Mouse (Mus musculus) embryonic facial prominence, embryonic 11.5 days (tissue): ENCODE results near the gene Celf6. TPM values are rescaled to one million over a fixed set of nuclear protein-coding genes. Genes with fewer than 3 reads are reported as not detected.

ENCODE experiments used
- ATAC-seq: fragments of 200-750 bp; cut with Nextera tagmentation; replicated peaks from 2 replicates; pipeline ENCODE4 v1.8.0; 2017; ENCODE audit warnings: low read depth; ENCODE audit not compliant: insufficient number of reproducible peaks, low FRiP score, low TSS enrichment
- DNase-seq: peaks from one replicate; pipeline ENCODE4 v3.0.0-alpha.2; 2015; ENCODE audit warnings: low spot score
- H3K27ac ChIP-seq: fragments of 300-500 bp; sonication (generic); replicated peaks from 2 replicates; pipeline ENCODE4 v1.5.1; 2014; ENCODE audit warnings: mild to moderate bottlenecking, low read depth, low read length, control low read depth
- H3K27me3 ChIP-seq: fragments of 300-500 bp; sonication (generic); 2 replicates; pipeline ENCODE4 v1.6.1; 2014; ENCODE audit warnings: mild to moderate bottlenecking, low read length, moderate library complexity, mixed read lengths; ENCODE audit not compliant: control insufficient read depth, insufficient read depth
- H3K36me3 ChIP-seq: fragments of 300-500 bp; sonication (generic); replicated peaks from 2 replicates; pipeline ENCODE4 v1.6.1; 2014; ENCODE audit warnings: low read depth, mild to moderate bottlenecking, low read length, moderate library complexity, mixed read lengths; ENCODE audit not compliant: control insufficient read depth, insufficient read depth
- H3K4me1 ChIP-seq: fragments of 300-500 bp; sonication (generic); 2 replicates; pipeline ENCODE4 v1.6.1; 2014; ENCODE audit warnings: low read length, mixed read lengths; ENCODE audit not compliant: control insufficient read depth, insufficient read depth
- H3K4me2 ChIP-seq: fragments of 300-500 bp; sonication (generic); 2 replicates; pipeline ENCODE4 v1.6.1; 2014; ENCODE audit warnings: low read depth, mild to moderate bottlenecking, control low read depth, low read length, moderate library complexity
- H3K4me3 ChIP-seq: fragments of 300-500 bp; sonication (generic); 2 replicates; pipeline ENCODE4 v1.5.1; 2014; ENCODE audit warnings: low read depth, low read length, control low read depth
- H3K9ac ChIP-seq: fragments of 300-500 bp; sonication (generic); replicated peaks from 2 replicates; pipeline ENCODE4 v1.6.1; 2014; ENCODE audit warnings: mild to moderate bottlenecking, control low read depth, low read length
- H3K9me3 ChIP-seq: fragments of 300-500 bp; sonication (generic); replicated peaks from 2 replicates; pipeline ENCODE4 v1.6.1; 2016; ENCODE audit warnings: mild to moderate bottlenecking, low read length, inconsistent platforms, mixed read lengths; ENCODE audit not compliant: control insufficient read depth
- WGBS: fragments of 180-500 bp; shearing (Covaris S2); extraction: QIAGEN DNeasy Blood & Tissue Kit; methylation state at CpG from one replicate; pipeline ENCODE4 v1.1.7; 2014; 5-methylcytosine and 5-hydroxymethylcytosine counted together
- polyA plus RNA-seq: library from polyadenylated mRNA; unstranded; fragments of >200 nt; fragmentation: Nextera tagmentation; extraction: Ambion mirVana; gene quantifications from 2 replicates; pipeline ENCODE4 v1.2.1, GENCODE M21; 2014

Gene Celf6
- polyA plus RNA-seq, 1 experiment from 2014 or later = 1.7 TPM

- Histone ChIP-seq H3K9me3 (no peaks in the 10 kb centered on the region), H3K27me3 (no peaks in the 10 kb centered on the region; the same call in 1 of the 2 replicates), H3K36me3 (no peaks in the 10 kb centered on the region)
Measured at GRCm38 (mm10) chr9:59588710-59589671, 11.3 kb downstream of the Celf6 start.

GRCm38 (mm10) chr9:59589703-59590439, 12.2 kb downstream of the Celf6 start:
- no peaks in the 10 kb centered on the region for H3K4me1 ChIP-seq
- H3K27me3 ChIP-seq = no peaks in the 10 kb centered on the region; the same call in 1 of the 2 replicates
- no peak overlapping the region for H3K9ac ChIP-seq
- 80% methylated on average over 10 of the region's 10 CpGs for WGBS
- DNase-seq (no peak), ATAC-seq (no peak)
- no peak overlapping the region for H3K4me3 ChIP-seq
- no peak overlapping the region for H3K4me2 ChIP-seq
- H3K36me3 ChIP-seq = no peaks in the 10 kb centered on the region
- H3K27ac ChIP-seq = no peak overlapping the region
- no peaks in the 10 kb centered on the region for H3K9me3 ChIP-seq

More at GRCm38 (mm10) chr9:59588710-59589671, 11.3 kb downstream of the Celf6 start:
- Histone ChIP-seq H3K4me1 (no peaks in the 10 kb centered on the region), H3K4me3 (no peak overlapping the region), H3K4me2 (no peak overlapping the region), H3K27ac (no peak overlapping the region), H3K9ac (no peak overlapping the region)
- ATAC-seq (peak; percentile 42; the same call in 1 of the 2 replicates), DNase-seq (peak; percentile 65)
- 40% methylated on average over 12 of the region's 12 CpGs for WGBS

- WGBS = 79% methylated on average over 8 of the region's 8 CpGs
- no peak for DNase-seq
Measured at GRCm38 (mm10) chr9:59601661-59602060, 23.9 kb downstream of the Celf6 start.

GRCm38 (mm10) chr9:59605967-59606366, 28.2 kb downstream of the Celf6 start:
- no peak overlapping the region for H3K9ac ChIP-seq
- H3K36me3 ChIP-seq = no peaks in the 10 kb centered on the region
- DNase-seq (no peak), ATAC-seq (no peak)
- H3K27me3 ChIP-seq = peaks cover 2% of the 10 kb centered on the region; the same call in 1 of the 2 replicates
- no peaks in the 10 kb centered on the region for H3K4me1 ChIP-seq
- H3K4me2 ChIP-seq = no peak overlapping the region
- no peak overlapping the region for H3K4me3 ChIP-seq
- 49% methylated on average over 6 of the region's 6 CpGs for WGBS
- no peaks in the 10 kb centered on the region for H3K9me3 ChIP-seq
- no peak overlapping the region for H3K27ac ChIP-seq

More at GRCm38 (mm10) chr9:59601661-59602060, 23.9 kb downstream of the Celf6 start:
- H3K4me3 ChIP-seq = no peak overlapping the region
- no peaks in the 10 kb centered on the region for H3K4me1 ChIP-seq
- H3K36me3 ChIP-seq = no peaks in the 10 kb centered on the region
- H3K27me3 ChIP-seq = peaks cover 2% of the 10 kb centered on the region; the same call in 1 of the 2 replicates
- no peak overlapping the region for H3K4me2 ChIP-seq
- no peaks in the 10 kb centered on the region for H3K9me3 ChIP-seq
- H3K27ac ChIP-seq = no peak overlapping the region
- no peak overlapping the region for H3K9ac ChIP-seq
- ATAC-seq = no peak

- H3K4me3 ChIP-seq = no peak overlapping the region
- no peak overlapping the region for H3K27ac ChIP-seq
- H3K4me1 ChIP-seq = no peaks in the 10 kb centered on the region
- ATAC-seq (no peak), DNase-seq (no peak)
- H3K27me3 ChIP-seq = no peaks in the 10 kb centered on the region
- WGBS = 88% methylated on average over 2 of the region's 2 CpGs
- H3K9ac ChIP-seq = no peak overlapping the region
- H3K4me2 ChIP-seq = no peak overlapping the region
- H3K9me3 ChIP-seq = no peaks in the 10 kb centered on the region
- H3K36me3 ChIP-seq = no peaks in the 10 kb centered on the region
Measured at GRCm38 (mm10) chr9:59610950-59611349, 33.2 kb downstream of the Celf6 start.

- Histone ChIP-seq H3K27me3 (no peaks in the 10 kb centered on the region), H3K36me3 (no peaks in the 10 kb centered on the region), H3K4me2 (no peak overlapping the region), H3K27ac (no peak overlapping the region), H3K4me1 (no peaks in the 10 kb centered on the region), H3K9ac (no peak overlapping the region), H3K4me3 (no peak overlapping the region), H3K9me3 (no peaks in the 10 kb centered on the region)
- no peak for DNase-seq
- no peak for ATAC-seq
- WGBS = 88% methylated on average over 2 of the region's 2 CpGs
Measured at GRCm38 (mm10) chr9:59615797-59616196, 38.1 kb downstream of the Celf6 start.

GRCm38 (mm10) chr9:59616622-59617306, 39.0 kb downstream of the Celf6 start, which contains the start of gene Parp6:
Gene Parp6 (plus strand): TSS chr9:59617284.
- WGBS = 2% methylated on average over 36 of the region's 36 CpGs
- Histone ChIP-seq H3K4me3 (peak within 1 kb of the TSS; percentile 89), H3K9me3 (no peaks in the 10 kb centered on the region), H3K36me3 (no peaks in the 10 kb centered on the region), H3K27ac (peak within 1 kb of the TSS; percentile 85), H3K4me1 (no peaks in the 10 kb centered on the region), H3K27me3 (no peaks in the 10 kb centered on the region), H3K4me2 (peak within 1 kb of the TSS; percentile 53), H3K9ac (peak within 1 kb of the TSS; percentile 93)
- ATAC-seq = peak; percentile 98
- DNase-seq = peak; percentile 99
